Mouse (Mus musculus) liver, adult 2 months (tissue): ENCODE results near the gene Dpep1. TPM values are rescaled to one million over a fixed set of nuclear protein-coding genes. Genes with fewer than 3 reads are reported as not detected.
A peak's percentile ranks its signal among the peaks of the same experiment; 100 is the strongest.

ENCODE experiments used
- DNase-seq: peaks from one replicate; pipeline ENCODE4 v3.0.0-alpha.2; 2011; ENCODE audit warnings: low read depth, low spot score; ENCODE audit errors: extremely low read depth
- H3K27ac ChIP-seq: fragments of 200-500 bp; replicated peaks from 2 replicates; pipeline ENCODE4 v1.5.1; 2012; ENCODE audit warnings: low read depth, mild to moderate bottlenecking, control low read depth, inconsistent platforms, low read length; ENCODE audit not compliant: insufficient read depth
- H3K27me3 ChIP-seq: fragments of 200-500 bp; 2 replicates; pipeline ENCODE4 v1.6.1; 2012; ENCODE audit warnings: mild to moderate bottlenecking, moderate library complexity, low read length, inconsistent platforms; ENCODE audit not compliant: control insufficient read depth, insufficient read depth
- H3K36me3 ChIP-seq: fragments of 200-500 bp; 2 replicates; pipeline ENCODE4 v1.6.1; 2012; ENCODE audit warnings: low read length, inconsistent platforms; ENCODE audit not compliant: control insufficient read depth, insufficient read depth
- H3K4me1 ChIP-seq: fragments of 200-500 bp; 2 replicates; pipeline ENCODE4 v1.6.1; 2011; ENCODE audit warnings: low read length; ENCODE audit not compliant: control insufficient read depth, insufficient read depth
- H3K4me3 ChIP-seq: fragments of 200-500 bp; 2 replicates; pipeline ENCODE4 v1.5.1; 2011; ENCODE audit warnings: low read depth, mild to moderate bottlenecking, control low read depth, low read length, moderate library complexity; ENCODE audit not compliant: insufficient read depth
- H3K79me2 ChIP-seq: fragments of 200-500 bp; 2 replicates; pipeline ENCODE4 v1.6.1; 2012; ENCODE audit warnings: inconsistent platforms, mild to moderate bottlenecking, low read length, moderate library complexity; ENCODE audit not compliant: control insufficient read depth, insufficient read depth
- H3K9ac ChIP-seq: fragments of 200-500 bp; 2 replicates; pipeline ENCODE4 v1.6.1; 2012; ENCODE audit warnings: low read depth, mild to moderate bottlenecking, control low read depth, inconsistent platforms, low read length
- CTCF ChIP-seq: fragments of 200-500 bp; IDR thresholded peaks from 2 replicates; pipeline ENCODE4 v1.5.1; 2011; ENCODE audit warnings: low read depth, low read length, control low read depth
- POLR2A ChIP-seq: fragments of 200-500 bp; IDR thresholded peaks from 2 replicates; pipeline ENCODE4 v1.6.1; 2011; ENCODE audit warnings: low read length, control low read depth; ENCODE audit not compliant: insufficient read depth; ENCODE audit errors: extremely low read depth
- WGBS: fragments of 180-500 bp; shearing (Covaris S2); methylation state at CpG from one replicate; pipeline ENCODE4 v1.1.7; 2018; 5-methylcytosine and 5-hydroxymethylcytosine counted together
- polyA plus RNA-seq: library from polyadenylated mRNA; depleted of rRNA; stranded (reverse); fragments of >200 nt; gene quantifications from 2 replicates; pipeline ENCODE4 v1.2.3, GENCODE M21; 2012
- total RNA-seq: library from RNA; depleted of rRNA; stranded (reverse); fragments of >200 nt; gene quantifications from 2 replicates; pipeline ENCODE4 v1.2.3, GENCODE M21; 2014

Dpep1 gene
- total and polyA plus RNA-seq, 2 experiments: 0.45 to 0.55 TPM

GRCm38 (mm10) chr8:123235520-123236497 is 49.8 kb downstream of the Dpep1 start, which contains the start of gene Spata2l:
Spata2l (minus strand) TSS chr8:123236233.
- peak within 1 kb of the TSS; percentile 86 for H3K9ac ChIP-seq
- H3K27me3 ChIP-seq: no peaks in the 10 kb centered on the region
- peak within 1 kb of the TSS; percentile 91 for H3K27ac ChIP-seq
- peak within 1 kb of the TSS; percentile 79 for H3K4me3 ChIP-seq
- H3K4me1 ChIP-seq: peaks cover 17% of the 10 kb centered on the region
- peak; percentile 98 for DNase-seq
- TF ChIP-seq CTCF: peak; percentile 36; the same call in 1 of the 2 replicates
- peak; percentile 87 for TF ChIP-seq POLR2A
- no peaks in the 10 kb centered on the region for H3K36me3 ChIP-seq
- H3K79me2 ChIP-seq: peaks cover 5% of the 10 kb centered on the region; the same call in 1 of the 2 replicates
- under 1% methylated on average over 57 of the region's 57 CpGs for WGBS

- no peaks in the 10 kb centered on the region for H3K36me3 ChIP-seq
- 95% methylated on average over 10 of the region's 10 CpGs for WGBS
- no peak overlapping the region for H3K4me3 ChIP-seq
- no peak overlapping the region for H3K27ac ChIP-seq
- H3K9ac ChIP-seq: no peak overlapping the region
- H3K27me3 ChIP-seq: no peaks in the 10 kb centered on the region
- TF ChIP-seq CTCF (no peak), POLR2A (no peak)
- no peak for DNase-seq
- H3K79me2 ChIP-seq: peaks cover 5% of the 10 kb centered on the region; the same call in 1 of the 2 replicates
- peaks cover 34% of the 10 kb centered on the region for H3K4me1 ChIP-seq
Observed at GRCm38 (mm10) chr8:123239398-123239797, 53.4 kb downstream of the Dpep1 start.

DNA sequence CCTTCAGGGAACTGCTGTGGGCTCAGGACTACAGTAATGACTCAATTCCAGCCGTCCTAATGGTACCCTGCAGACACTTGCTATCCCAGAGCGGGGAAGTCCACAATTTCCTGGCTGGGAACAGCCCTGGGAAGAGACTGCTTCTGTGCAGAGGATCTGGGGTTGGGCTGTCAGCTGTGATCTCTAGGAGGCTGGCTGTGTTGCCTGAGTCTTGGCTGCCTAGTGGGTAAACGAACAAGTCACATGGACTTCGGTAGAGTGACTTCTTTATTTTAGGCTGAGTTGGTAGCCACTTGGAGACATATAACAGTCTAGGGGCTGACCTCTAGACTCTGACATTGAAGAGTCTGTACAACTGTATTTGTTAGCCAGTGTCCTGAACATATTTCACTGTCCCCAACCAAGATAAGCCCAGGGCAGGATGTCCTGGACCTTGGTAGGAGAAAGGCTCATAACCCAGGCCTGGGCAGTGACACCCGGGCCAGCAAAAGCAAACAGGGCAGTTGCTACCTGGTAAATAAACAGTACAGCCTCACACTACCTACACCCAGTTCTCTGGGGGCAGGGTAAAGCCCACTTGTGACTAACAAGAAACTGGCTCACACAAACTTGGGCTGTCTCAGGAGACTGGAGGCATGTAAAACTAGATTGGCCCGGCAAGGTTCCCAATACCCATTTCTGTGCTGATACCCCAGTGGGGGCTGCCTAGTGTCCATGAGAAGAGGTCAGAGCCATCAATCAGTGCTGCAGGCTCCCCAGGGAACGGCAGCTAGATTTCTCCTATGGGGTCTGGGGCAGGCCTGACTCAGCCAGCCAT is 56.3 kb downstream of the Dpep1 start:
- peak; percentile 96 for DNase-seq
- H3K9ac ChIP-seq: peak overlapping the region; percentile 51
- no peaks in the 10 kb centered on the region for H3K27me3 ChIP-seq
- H3K4me3 ChIP-seq: no peak overlapping the region
- H3K36me3 ChIP-seq: no peaks in the 10 kb centered on the region
- peak overlapping the region; percentile 96 for H3K27ac ChIP-seq
- TF ChIP-seq CTCF (no peak), POLR2A (no peak)
- H3K4me1 ChIP-seq: peaks cover 42% of the 10 kb centered on the region
- 17% methylated on average over 7 of the region's 7 CpGs for WGBS
- no peaks in the 10 kb centered on the region for H3K79me2 ChIP-seq

DNA sequence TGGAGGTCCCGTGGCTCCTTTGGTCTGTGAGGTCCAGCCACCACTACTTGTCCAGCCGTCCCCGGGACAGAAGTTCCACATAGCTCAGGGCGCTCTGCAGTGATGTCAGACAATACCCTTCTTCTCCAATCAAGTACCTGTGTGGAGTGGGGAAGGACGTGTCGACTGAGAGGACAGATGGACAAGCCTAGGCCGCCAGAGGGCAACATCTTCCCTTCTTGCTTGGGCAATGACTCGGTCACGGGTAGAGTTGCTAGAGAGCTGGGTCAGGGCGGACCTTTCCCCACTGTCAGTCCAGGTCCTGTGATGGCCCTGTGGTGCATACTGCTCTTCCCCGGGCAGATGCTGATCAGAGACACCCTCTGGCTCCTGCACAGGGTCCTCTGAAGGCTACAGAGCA is 57.0 kb downstream of the Dpep1 start:
- Histone ChIP-seq H3K27ac (peak overlapping the region; percentile 96), H3K36me3 (no peaks in the 10 kb centered on the region)

DNA sequence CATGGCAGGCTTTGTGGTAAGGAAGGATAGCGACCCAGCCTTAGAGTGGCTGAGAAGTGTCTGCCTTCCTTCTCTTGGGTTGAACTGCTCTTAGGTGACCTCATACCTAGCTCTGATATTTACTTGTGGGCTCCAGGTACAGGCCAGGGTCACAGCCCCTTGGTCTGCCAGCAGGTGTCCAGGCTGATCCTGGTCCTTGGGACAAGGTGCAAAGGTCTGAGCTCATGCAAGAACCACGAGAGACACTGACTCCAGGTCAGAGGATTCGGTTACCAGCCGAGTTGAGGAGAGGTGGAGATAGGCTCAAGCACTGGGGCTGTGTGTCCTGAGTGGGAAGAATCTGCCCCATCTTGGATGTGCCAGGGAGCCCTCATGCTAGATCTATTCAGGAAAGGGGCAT is 58.3 kb downstream of the Dpep1 start:
- H3K79me2 ChIP-seq: no peaks in the 10 kb centered on the region
- H3K4me3 ChIP-seq: no peak overlapping the region
- H3K27ac ChIP-seq: peak overlapping the region; percentile 97
- TF ChIP-seq POLR2A (peak; percentile 40; the same call in 1 of the 2 replicates), CTCF (no peak)
- H3K4me1 ChIP-seq: peaks cover 42% of the 10 kb centered on the region
- WGBS: 21% methylated on average over 4 of the region's 4 CpGs
- H3K27me3 ChIP-seq: no peaks in the 10 kb centered on the region
- peak overlapping the region; percentile 72 for H3K9ac ChIP-seq
- peaks cover 2% of the 10 kb centered on the region; the same call in 1 of the 2 replicates for H3K36me3 ChIP-seq
- peak; percentile 99 for DNase-seq

More for the DNA sequence above, 57.0 kb downstream of the Dpep1 start:
- 45% methylated on average over 11 of the region's 11 CpGs for WGBS
- TF ChIP-seq CTCF: peak; percentile 84
- no peak for TF ChIP-seq POLR2A
- Histone ChIP-seq H3K79me2 (no peaks in the 10 kb centered on the region), H3K27me3 (no peaks in the 10 kb centered on the region), H3K4me1 (peaks cover 42% of the 10 kb centered on the region), H3K4me3 (no peak overlapping the region), H3K9ac (peak overlapping the region; percentile 51)
- peak; percentile 86 for DNase-seq
